Mouse (Mus musculus): ENCODE data around the gene Cdc73.
"Not testable (repeated sequence)": the region's sequence is repeated elsewhere in the genome, so short reads cannot be mapped to it uniquely, and the experiment has no call there.

The Cdc73 gene

GRCm38 (mm10) chr1:143702741-143703262 lies at the start of gene Cdc73:
Cdc73 (minus strand) TSS chr1:143702893.
- peak; percentile 88 to 93 for DNase-seq

GRCm38 (mm10) chr1:143745871-143746270 lies 43.2 kb upstream of the Cdc73 start:
- DNase-seq: peak in 1 of 2 experiments; percentile 7

- DNase-seq: no peak
Observed at GRCm38 (mm10) chr1:143742186-143742585, 39.5 kb upstream of the Cdc73 start.

- DNase-seq: no peak
Observed at GRCm38 (mm10) chr1:143741331-143741730, 38.6 kb upstream of the Cdc73 start.

GRCm38 (mm10) chr1:143740581-143740980 lies 37.9 kb upstream of the Cdc73 start:
- DNase-seq: no peak

- peak; percentile 91 to 92 for DNase-seq
Observed at GRCm38 (mm10) chr1:143739361-143740350, 37.0 kb upstream of the Cdc73 start.

GRCm38 (mm10) chr1:143738811-143739210 lies 36.1 kb upstream of the Cdc73 start:
- DNase-seq: no peak

- no peak for DNase-seq
Observed at GRCm38 (mm10) chr1:143733914-143734410, 31.3 kb upstream of the Cdc73 start.

GRCm38 (mm10) chr1:143731691-143732090 lies 29.0 kb upstream of the Cdc73 start:
- no peak for DNase-seq

GRCm38 (mm10) chr1:143730899-143731298 lies 28.2 kb upstream of the Cdc73 start:
- DNase-seq: no peak

- DNase-seq: no peak
Observed at GRCm38 (mm10) chr1:143727701-143728445, 25.2 kb upstream of the Cdc73 start.

- DNase-seq: no peak
Observed at GRCm38 (mm10) chr1:143724456-143725064, 21.9 kb upstream of the Cdc73 start.

- not testable (repeated sequence) for DNase-seq
Observed at GRCm38 (mm10) chr1:143716038-143716437, 13.3 kb upstream of the Cdc73 start, which contains the start of gene Glrx2. Glrx2 (plus strand) TSS chr1:143716338.

- DNase-seq: no peak
Observed at GRCm38 (mm10) chr1:143710627-143710976, 7.9 kb upstream of the Cdc73 start.

GRCm38 (mm10) chr1:143709966-143710626 lies 7.4 kb upstream of the Cdc73 start:
- DNase-seq: no peak

GRCm38 (mm10) chr1:143708361-143708760 lies 5.7 kb upstream of the Cdc73 start:
- no peak for DNase-seq

GRCm38 (mm10) chr1:143707006-143707405 lies 4.3 kb upstream of the Cdc73 start:
- DNase-seq: no peak

- peak; percentile 41 to 48 for DNase-seq
Observed at GRCm38 (mm10) chr1:143702141-143702740, 452 bp downstream of the Cdc73 start.

GRCm38 (mm10) chr1:143701736-143702135 lies 957 bp downstream of the Cdc73 start:
- no peak for DNase-seq

GRCm38 (mm10) chr1:143684849-143685248 lies 17.8 kb downstream of the Cdc73 start:
- no peak for DNase-seq

GRCm38 (mm10) chr1:143681108-143681507 lies 21.6 kb downstream of the Cdc73 start:
- DNase-seq: peak in 1 of 2 experiments; percentile 40
